Mouse (Mus musculus): ENCODE results near the gene Zdhhc22. TPM values are rescaled to one million over a fixed set of nuclear protein-coding genes. Genes with fewer than 3 reads are reported as not detected.

Gene Zdhhc22
- total RNA-seq, 2 experiments from 2014 or later: not detected

- no peak for DNase-seq
- intact Hi-C loops (cut with DNase I): no loop called here
Observed at GRCm38 (mm10) chr12:86998699-86999098, 8.5 kb upstream of the Zdhhc22 start.

GRCm38 (mm10) chr12:86995931-86996330 is 5.7 kb upstream of the Zdhhc22 start:
- intact Hi-C loops (cut with DNase I): no loop called here
- DNase-seq: no peak

GRCm38 (mm10) chr12:86994776-86995175 is 4.5 kb upstream of the Zdhhc22 start:
- DNase-seq: no peak
- intact Hi-C loops (cut with DNase I): no loop called here

GRCm38 (mm10) chr12:86994166-86994565 is 3.9 kb upstream of the Zdhhc22 start:
- DNase-seq: peak; percentile 23 to 41
- intact Hi-C loops (cut with DNase I): no loop called here

GRCm38 (mm10) chr12:86990755-86991110 is 503 bp upstream of the Zdhhc22 start:
- DNase-seq: no peak
- intact Hi-C loops (cut with DNase I): no loop called here

GRCm38 (mm10) chr12:86989378-86989777 is 852 bp downstream of the Zdhhc22 start:
- intact Hi-C loops (cut with DNase I): no loop called here
- DNase-seq: no peak

- intact Hi-C loops (cut with DNase I): no loop called here
- no peak for DNase-seq
Observed at GRCm38 (mm10) chr12:86988227-86988626, 2.0 kb downstream of the Zdhhc22 start.

GRCm38 (mm10) chr12:86986562-86986961 is 3.7 kb downstream of the Zdhhc22 start:
- intact Hi-C loops (cut with DNase I): no loop called here
- no peak for DNase-seq

GRCm38 (mm10) chr12:86984194-86984555 is 6.1 kb downstream of the Zdhhc22 start:
- peak; percentile 64 to 71 for DNase-seq
- intact Hi-C loops (cut with DNase I): loop anchor here (5.0 kb wide), 1 partner anchor 68 kb away; no protein-coding TSS in a partner anchor

GRCm38 (mm10) chr12:86983470-86984193 is 6.6 kb downstream of the Zdhhc22 start:
- peak; percentile 69 to 79 for DNase-seq
- intact Hi-C loops (cut with DNase I): loop anchor here (5.0 kb wide), 1 partner anchor 69 kb away; no protein-coding TSS in a partner anchor

- intact Hi-C loops (cut with DNase I): loop anchor here (5.0 kb wide), 1 partner anchor 71 kb away; no protein-coding TSS in a partner anchor
- no peak for DNase-seq
Observed at GRCm38 (mm10) chr12:86981180-86981579, 9.1 kb downstream of the Zdhhc22 start.

- intact Hi-C loops (cut with DNase I): no loop called here
- DNase-seq: peak; percentile 24 to 31
Observed at GRCm38 (mm10) chr12:86977833-86978232, 12.4 kb downstream of the Zdhhc22 start.

- no peak for DNase-seq
- intact Hi-C loops (cut with DNase I): no loop called here
Observed at GRCm38 (mm10) chr12:86976511-86977168, 13.6 kb downstream of the Zdhhc22 start.

- intact Hi-C loops (cut with DNase I): no loop called here
- DNase-seq: no peak
Observed at GRCm38 (mm10) chr12:86975761-86976160, 14.5 kb downstream of the Zdhhc22 start.

- DNase-seq: peak; percentile 84 to 90
- intact Hi-C loops (cut with DNase I): loop anchor here (1.0 kb wide), 1 partner anchor 205 kb away; no protein-coding TSS in a partner anchor
Observed at GRCm38 (mm10) chr12:86974387-86975288, 15.6 kb downstream of the Zdhhc22 start.

- intact Hi-C loops (cut with DNase I): loop anchor here (1.0 kb wide), 1 partner anchor 204 kb away; no protein-coding TSS in a partner anchor
- no peak for DNase-seq
Observed at GRCm38 (mm10) chr12:86973706-86974105, 16.5 kb downstream of the Zdhhc22 start.

GRCm38 (mm10) chr12:86973216-86973615 is 17.0 kb downstream of the Zdhhc22 start:
- DNase-seq: peak; percentile 60 to 63
- intact Hi-C loops (cut with DNase I): no loop called here

GRCm38 (mm10) chr12:86971089-86971488 is 19.1 kb downstream of the Zdhhc22 start:
- no peak for DNase-seq
- intact Hi-C loops (cut with DNase I): no loop called here

- DNase-seq: no peak
- intact Hi-C loops (cut with DNase I): no loop called here
Observed at GRCm38 (mm10) chr12:86969220-86969601, 21.0 kb downstream of the Zdhhc22 start.

- intact Hi-C loops (cut with DNase I): no loop called here
- DNase-seq: no peak
Observed at GRCm38 (mm10) chr12:86968468-86969219, 21.6 kb downstream of the Zdhhc22 start.

Data from heart, postnatal 14 days (tissue).